Mouse (Mus musculus) lung, postnatal 0 days (tissue): ENCODE results near the gene Krt10.

ENCODE experiments used
- CTCF ChIP-seq: IDR thresholded peaks from 2 replicates; pipeline ENCODE4 v1.5.1; 2016; ENCODE audit warnings: antibody characterized with exemption, mild to moderate bottlenecking
- EP300 ChIP-seq: IDR thresholded peaks from 2 replicates; pipeline ENCODE4 v1.6.1; 2016; ENCODE audit warnings: antibody characterized with exemption, mild to moderate bottlenecking, control low read depth

GRCm38 (mm10) chr11:99398084-99398483, 8.9 kb upstream of the Krt10 start:
- TF ChIP-seq CTCF: no peak
- no peak for TF ChIP-seq EP300
